Comparison of ENCODE assay signal across 25 mouse cellular contexts in genomic region chr3:87528021-87528420, GRCm38 (mm10). TPM values are rescaled to one million over a fixed set of nuclear protein-coding genes. Genes with fewer than 3 reads are reported as not detected.
DNase-seq lines count a peak whose midpoint lies in the region; ATAC-seq and TF ChIP-seq lines count a peak whose summit lies in the region.
"Had no signal": no experiment of that assay in that cellular context is flagged by ENCODE, and none has a peak within 500 bp of the region (broad histone marks: within the 10 kb centered on the region; RNA-seq: fewer than 3 reads in every experiment).

No protein-coding gene starts in this region.

- H3K4me3 ChIP-seq in heart, embryonic 14.5 days (ENCODE audit: control insufficient read depth in 1 of 2, insufficient read depth in 1 of 2, low read depth in 1 of 2, low read length in 2 of 2) = no peak overlapping the region
- no peak overlapping the region for H3K4me3 ChIP-seq in heart, embryonic 12.5 days
- no peak overlapping the region for H3K4me3 ChIP-seq in lung, embryonic 16.5 days (ENCODE audit: low read length)
- peak overlapping the region; percentile 13; the same call in 1 of the 2 replicates for H3K4me3 ChIP-seq in small intestine, adult 2 months (ENCODE audit: low read depth, low read length)
- H3K4me3 ChIP-seq: embryonic facial prominence, embryonic 12.5 days; hindbrain, embryonic 12.5 days; neural tube, embryonic 12.5 days had no signal

- ATAC-seq in heart, embryonic 14.5 days (ENCODE audit: insufficient number of reproducible peaks, insufficient read depth, low FRiP score, low read depth) = no peak
- ATAC-seq in heart, embryonic 12.5 days (ENCODE audit: insufficient number of reproducible peaks, low FRiP score) = no peak
- no peak for ATAC-seq in lung, embryonic 16.5 days (ENCODE audit: low read depth)
- ATAC-seq: Patski had no signal

- no peaks in the 10 kb centered on the region for H3K27me3 ChIP-seq in heart, embryonic 14.5 days (ENCODE audit: control insufficient read depth, insufficient read depth, low read length)
- H3K27me3 ChIP-seq in heart, embryonic 12.5 days (replicated peaks) = no peaks in the 10 kb centered on the region
- no peaks in the 10 kb centered on the region for H3K27me3 ChIP-seq in lung, embryonic 16.5 days (ENCODE audit: control insufficient read depth, insufficient read depth, low read depth, low read length)
- no peaks in the 10 kb centered on the region for H3K27me3 ChIP-seq in small intestine, adult 2 months (ENCODE audit: control insufficient read depth, insufficient read depth, low read length)
- H3K27me3 ChIP-seq: CH12.LX; embryonic facial prominence, embryonic 12.5 days; hindbrain, embryonic 12.5 days; neural tube, embryonic 12.5 days; Patski had no signal

- TF ChIP-seq POLR2A in small intestine, adult 2 months (IDR thresholded peaks at IDR 0.05; ENCODE audit: low read depth, low read length) = no peak

- no peak overlapping the region for H3K9ac ChIP-seq in heart, embryonic 14.5 days (ENCODE audit: low read length)
- H3K9ac ChIP-seq in heart, embryonic 12.5 days = no peak overlapping the region
- peak overlapping the region; percentile 7; the same call in 1 of the 2 replicates for H3K9ac ChIP-seq in lung, embryonic 16.5 days (ENCODE audit: low read length)
- H3K9ac ChIP-seq: embryonic facial prominence, embryonic 12.5 days; hindbrain, embryonic 12.5 days; neural tube, embryonic 12.5 days had no signal

- no peaks in the 10 kb centered on the region for H3K9me3 ChIP-seq in heart, embryonic 14.5 days (ENCODE audit: control insufficient read depth, low read length)
- no peaks in the 10 kb centered on the region for H3K9me3 ChIP-seq in heart, embryonic 12.5 days (replicated peaks)
- no peaks in the 10 kb centered on the region for H3K9me3 ChIP-seq in lung, embryonic 16.5 days (ENCODE audit: control insufficient read depth, low read length)
- H3K9me3 ChIP-seq: embryonic facial prominence, embryonic 12.5 days; G1E; hindbrain, embryonic 12.5 days; neural tube, embryonic 12.5 days had no signal

- WGBS in heart, embryonic 14.5 days = 47% methylated on average over 8 of the region's 8 CpGs
- WGBS in heart, embryonic 12.5 days = 52% methylated on average over 8 of the region's 8 CpGs
- WGBS in lung, embryonic 16.5 days = 49% methylated on average over 7 of the region's 8 CpGs
- 83% methylated on average over 8 of the region's 8 CpGs for WGBS in small intestine, adult 2 months

- TF ChIP-seq CTCF in small intestine, adult 2 months (IDR thresholded peaks at IDR 0.05; ENCODE audit: extremely low read depth, insufficient read length, insufficient replicate concordance, low read depth, low read length) = no peak

- H3K4me2 ChIP-seq in heart, embryonic 14.5 days (ENCODE audit: low read length) = peak overlapping the region; percentile 87; the same call in 1 of the 2 replicates
- H3K4me2 ChIP-seq in heart, embryonic 12.5 days = no peak overlapping the region; the same call in 1 of the 2 replicates
- H3K4me2 ChIP-seq in lung, embryonic 16.5 days (ENCODE audit: low read depth, low read length) = no peak overlapping the region
- H3K4me2 ChIP-seq: embryonic facial prominence, embryonic 12.5 days; hindbrain, embryonic 12.5 days; neural tube, embryonic 12.5 days had no signal

- no peak for DNase-seq in lung, postnatal 10 days
- DNase-seq in thymus, postnatal 36 days = peak; percentile 23 to 24
- no peak for DNase-seq in thymus, postnatal 4 days
- no peak for DNase-seq in retina, postnatal 1 day
- DNase-seq: adrenal gland, adult 8-10 months; cerebellum, adult 18-20 months; cerebellum, postnatal 14 days; gastrocnemius, postnatal 25 days; heart, adult 18-20 months; kidney, adult 18-20 months; left cerebral cortex, postnatal 4 days; midbrain, embryonic 14.5 days; right cerebral cortex, postnatal 4 days had no signal

- 0 out of 4 replicates have a peak overlapping the region, but pooled peaks of 1 of the 2 experiments have one; percentile 26 for H3K27ac ChIP-seq in heart, embryonic 14.5 days (replicated peaks in 1 of 2; ENCODE audit: control insufficient read depth in 1 of 2, insufficient read depth in 1 of 2, low read depth in 2 of 2, low read length in 2 of 2)
- no peak overlapping the region for H3K27ac ChIP-seq in heart, embryonic 12.5 days (ENCODE audit: poor library complexity, severe bottlenecking)
- H3K27ac ChIP-seq in lung, embryonic 16.5 days (ENCODE audit: low read length) = peak overlapping the region; percentile 17; the same call in 1 of the 2 replicates
- no peak overlapping the region; the same call in 1 of the 2 replicates for H3K27ac ChIP-seq in small intestine, adult 2 months (ENCODE audit: insufficient read depth, low read depth, low read length)
- H3K27ac ChIP-seq: embryonic facial prominence, embryonic 12.5 days; hindbrain, embryonic 12.5 days; kidney, postnatal 0 days; neural tube, embryonic 12.5 days; stomach, postnatal 0 days had no signal

- peaks cover 10 to 30% of the 10 kb centered on the region in 2 experiments for H3K4me1 ChIP-seq in heart, embryonic 14.5 days (ENCODE audit: control insufficient read depth in 2 of 2, insufficient read depth in 2 of 2, low read length in 2 of 2)
- H3K4me1 ChIP-seq in heart, embryonic 12.5 days (replicated peaks) = peaks cover 32% of the 10 kb centered on the region
- peaks cover 12% of the 10 kb centered on the region for H3K4me1 ChIP-seq in lung, embryonic 16.5 days (replicated peaks; ENCODE audit: control insufficient read depth, insufficient read depth, low read length)
- peaks cover 15% of the 10 kb centered on the region; the same call in 1 of the 2 replicates for H3K4me1 ChIP-seq in small intestine, adult 2 months (ENCODE audit: control insufficient read depth, insufficient read depth, insufficient read length, low read length)

- H3K36me3 ChIP-seq in heart, embryonic 14.5 days (ENCODE audit: control insufficient read depth, insufficient read depth, low read length) = peaks cover 59% of the 10 kb centered on the region
- peaks cover 53% of the 10 kb centered on the region for H3K36me3 ChIP-seq in heart, embryonic 12.5 days
- H3K36me3 ChIP-seq in lung, embryonic 16.5 days (ENCODE audit: control insufficient read depth, insufficient read depth, low read length) = peaks cover 39% of the 10 kb centered on the region
- H3K36me3 ChIP-seq in small intestine, adult 2 months (ENCODE audit: control insufficient read depth, insufficient read depth, low read length) = peaks cover 46% of the 10 kb centered on the region

RNA-seq across cellular contexts. Expression of gene Etv3, which starts 2.8 kb away (rescaled TPM):
- 7.3 and 9.3 TPM in 2 replicates for polyA plus RNA-seq in heart, embryonic 14.5 days (2014; fragmentation: Nextera tagmentation; extraction: Ambion mirVana)
- 13.9 and 14.0 TPM in 2 replicates for polyA plus RNA-seq in heart, embryonic 12.5 days (2016; fragmentation: Nextera tagmentation; extraction: Ambion mirVana)
- polyA plus RNA-seq in lung, embryonic 16.5 days (2015; fragmentation: Nextera tagmentation; extraction: Ambion mirVana) = 16.9 and 20.3 TPM in 2 replicates
- polyA plus RNA-seq in small intestine, adult 2 months (2012; rRNA removed) = 10.6 and 19.9 TPM in 2 replicates

Comparison
In these comparisons a context has a peak if more than half of its experiments do, and no peak if none do; other contexts are left out.
1. DNase-seq: peak in thymus, postnatal 36 days (2 of 2); none in lung, postnatal 10 days (single experiment), thymus, postnatal 4 days (single experiment) and retina, postnatal 1 day (single experiment).